Mouse (Mus musculus): ENCODE measurements around the gene Zfp866.

GRCm38 (mm10) chr8:69809820-69810219 is 18.8 kb upstream of the Zfp866 start:
- TF ChIP-seq CTCF (IDR thresholded peaks at IDR 0.05; ENCODE audit: insufficient read depth, low read length) (no peak), POLR2A (IDR thresholded peaks at IDR 0.05; ENCODE audit: borderline replicate concordance, extremely low read depth, low read depth, low read length) (no peak)
